Mouse (Mus musculus): Measurements from ENCODE around the gene Plpp3. TPM values are rescaled to one million over a fixed set of nuclear protein-coding genes. Genes with fewer than 3 reads are reported as not detected.

Gene Plpp3
- polyA plus RNA-seq, 1 experiment from 2014 or later = 66.4 TPM

DNA sequence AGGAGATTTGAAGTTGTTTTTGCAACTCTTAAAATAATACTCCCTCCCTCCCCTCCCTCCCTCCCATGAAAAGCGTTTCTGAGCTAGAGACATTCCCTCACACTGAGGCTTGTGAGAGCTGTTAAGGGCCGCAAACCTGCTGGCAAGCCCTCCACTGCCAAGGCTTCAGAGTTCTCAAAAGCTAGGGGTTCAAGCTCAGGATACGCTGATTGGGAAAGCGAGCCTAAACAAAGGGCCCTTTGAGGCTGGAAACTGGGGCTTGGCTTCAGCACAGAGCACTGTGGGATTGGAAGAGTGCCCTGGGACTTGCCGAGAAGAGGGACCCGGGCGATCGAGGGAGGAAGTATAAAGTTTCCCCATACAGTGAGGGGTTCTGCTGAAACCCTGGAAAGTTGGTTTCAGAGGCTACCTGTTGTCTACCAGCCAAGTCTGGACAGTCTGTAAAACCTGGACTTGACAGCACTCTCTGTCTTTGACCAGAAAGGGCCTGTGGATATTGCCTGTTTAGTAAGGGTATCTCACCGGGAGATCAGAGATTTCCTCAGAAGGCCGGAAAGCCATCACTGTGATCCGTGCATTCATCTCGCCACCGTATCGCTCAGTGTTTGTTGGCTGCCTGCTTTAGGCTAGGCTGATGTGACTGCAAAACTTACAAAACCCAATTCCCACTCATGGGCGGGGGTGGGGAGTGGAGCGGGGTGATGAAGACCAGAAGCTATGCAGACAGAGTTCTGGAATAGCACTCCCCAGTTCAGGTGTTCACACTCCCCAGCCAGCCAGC is 18.3 kb downstream of the Plpp3 start:
- Histone ChIP-seq H3K36me3 (0 out of 2 replicates have a peak, but pooled peaks cover 2% of the 10 kb centered on the region), H3K4me3 (no peak overlapping the region), H3K27ac (replicated peaks) (0 out of 2 replicates have a peak overlapping the region, but pooled peaks have one; percentile 17), H3K4me2 (replicated peaks) (no peak overlapping the region), H3K9ac (replicated peaks) (no peak overlapping the region), H3K4me1 (peaks cover 61% of the 10 kb centered on the region), H3K9me3 (no peaks in the 10 kb centered on the region), H3K27me3 (no peaks in the 10 kb centered on the region)
- 57% methylated on average over 16 of the region's 16 CpGs for WGBS
- no peak for ATAC-seq (ENCODE audit: low FRiP score, low read depth)

DNA sequence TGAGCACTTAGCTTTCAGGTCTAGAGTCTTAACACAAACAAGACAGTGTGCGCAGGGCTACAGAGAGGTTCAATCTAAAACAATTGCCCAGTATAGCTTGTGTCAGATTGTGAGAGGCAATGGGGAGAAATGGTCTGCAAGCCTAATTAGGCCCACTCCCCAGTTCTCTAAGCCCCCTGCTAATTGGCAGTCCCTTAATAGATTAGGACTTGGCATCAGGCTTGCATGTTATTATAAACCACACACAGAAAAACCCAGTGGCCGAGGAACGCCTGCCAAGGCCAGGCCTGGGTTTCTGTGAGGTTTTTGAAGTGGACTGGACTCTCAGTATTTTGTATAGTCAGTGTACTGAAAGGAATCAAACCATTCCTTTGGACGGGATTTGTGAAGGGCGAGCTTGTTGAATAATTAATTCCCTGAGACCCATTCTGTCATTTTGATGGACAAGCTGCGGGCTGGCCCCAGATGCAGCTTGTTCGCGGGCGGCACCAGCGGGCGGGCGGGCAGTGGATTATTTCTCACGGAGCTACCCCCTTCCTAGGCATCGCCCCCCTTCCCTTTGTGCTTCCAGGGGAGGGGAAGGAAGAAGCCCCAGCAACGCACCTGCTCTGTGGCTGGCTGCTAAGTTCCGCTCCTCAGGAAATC is 24.0 kb downstream of the Plpp3 start:
- WGBS = 11% methylated on average over 15 of the region's 16 CpGs
- Histone ChIP-seq H3K27ac (replicated peaks) (peak overlapping the region; percentile 90), H3K27me3 (no peaks in the 10 kb centered on the region), H3K4me2 (replicated peaks) (peak overlapping the region; percentile 39), H3K9me3 (no peaks in the 10 kb centered on the region), H3K4me3 (no peak overlapping the region), H3K9ac (replicated peaks) (0 out of 2 replicates have a peak overlapping the region, but pooled peaks have one; percentile 43), H3K4me1 (peaks cover 64% of the 10 kb centered on the region), H3K36me3 (no peaks in the 10 kb centered on the region)
- ATAC-seq (ENCODE audit: low FRiP score, low read depth) = peak; percentile 93

DNA sequence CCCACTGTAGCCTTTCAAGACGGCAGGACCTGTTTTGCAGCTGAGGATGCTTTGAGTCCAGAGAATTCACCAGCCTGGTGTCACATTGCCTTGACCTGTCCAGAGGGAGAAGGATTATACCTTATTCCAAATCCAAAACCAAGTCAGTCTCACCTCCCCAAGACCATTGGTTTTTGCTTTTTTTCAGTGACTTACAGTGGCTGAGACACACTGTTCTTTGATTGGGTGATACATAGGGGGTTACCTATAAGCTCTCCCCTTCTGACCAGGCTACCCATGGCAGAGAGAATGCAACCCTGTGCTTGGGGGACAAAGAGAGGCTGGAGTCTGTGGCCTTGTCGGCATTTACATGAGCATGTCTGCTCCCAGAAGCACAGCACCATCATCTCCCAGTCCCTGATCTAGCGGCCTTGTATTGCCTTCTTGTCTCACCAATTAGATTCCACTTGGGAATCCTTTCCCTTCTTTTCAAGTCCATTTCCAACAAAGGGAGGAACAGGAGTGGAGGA is 24.6 kb downstream of the Plpp3 start:
- Histone ChIP-seq H3K4me2 (replicated peaks) (peak overlapping the region; percentile 39), H3K27me3 (no peaks in the 10 kb centered on the region), H3K9ac (replicated peaks) (0 out of 2 replicates have a peak overlapping the region, but pooled peaks have one; percentile 43), H3K9me3 (no peaks in the 10 kb centered on the region), H3K4me3 (no peak overlapping the region), H3K4me1 (peaks cover 66% of the 10 kb centered on the region), H3K36me3 (no peaks in the 10 kb centered on the region), H3K27ac (replicated peaks) (peak overlapping the region; percentile 90)
- WGBS = 16% methylated on average over 3 of the region's 3 CpGs
- peak; percentile 61 for ATAC-seq (ENCODE audit: low FRiP score, low read depth)

DNA sequence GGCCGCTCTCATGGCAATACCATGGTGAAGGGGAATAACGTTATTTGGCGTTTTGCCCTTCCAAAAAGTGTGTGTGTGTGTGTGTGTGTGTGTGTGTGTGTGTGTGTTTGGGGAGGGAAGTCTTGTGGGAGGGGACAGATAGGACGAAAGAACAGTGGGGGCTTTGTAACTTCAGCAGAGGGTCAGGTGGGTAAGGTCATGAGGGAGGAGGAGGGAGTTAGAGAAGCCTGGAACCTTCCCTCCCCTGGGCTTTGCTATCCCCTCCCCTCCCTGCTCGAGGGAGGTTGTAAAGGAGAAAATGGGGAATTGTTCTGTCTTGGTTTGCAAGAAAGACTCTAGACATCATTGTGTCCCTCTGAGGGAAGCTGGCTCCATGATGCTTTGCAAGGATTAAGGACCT is 25.1 kb downstream of the Plpp3 start:
- H3K27ac ChIP-seq (replicated peaks) = peak overlapping the region; percentile 90
- no peaks in the 10 kb centered on the region for H3K27me3 ChIP-seq
- WGBS = 35% methylated on average over 5 of the region's 5 CpGs
- H3K4me2 ChIP-seq (replicated peaks) = no peak overlapping the region
- no peaks in the 10 kb centered on the region for H3K36me3 ChIP-seq
- no peak overlapping the region for H3K9ac ChIP-seq (replicated peaks)
- ATAC-seq (ENCODE audit: low FRiP score, low read depth) = 0 out of 2 replicates have a peak, but pooled peaks have one; percentile 10
- H3K4me3 ChIP-seq = no peak overlapping the region
- peaks cover 65% of the 10 kb centered on the region for H3K4me1 ChIP-seq
- no peaks in the 10 kb centered on the region for H3K9me3 ChIP-seq

DNA sequence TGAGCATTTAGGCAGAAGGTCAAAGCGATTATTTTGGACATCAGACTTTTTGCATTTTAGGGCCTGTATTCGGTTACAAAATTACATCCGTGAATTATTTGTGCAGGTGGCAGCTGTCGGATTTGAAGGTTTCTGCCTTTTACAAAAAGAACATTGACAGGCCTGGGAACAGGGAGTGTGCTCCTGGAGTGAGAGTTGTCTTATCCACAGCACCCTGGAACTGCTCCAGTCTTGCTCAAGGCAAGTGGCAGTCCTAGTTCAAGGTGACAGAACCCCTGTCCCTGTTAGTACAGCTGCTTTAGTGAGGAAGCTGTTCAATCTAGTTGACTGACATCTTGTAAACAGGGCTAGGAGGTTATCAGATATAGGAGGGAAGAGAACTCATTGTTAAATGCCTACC is 27.3 kb downstream of the Plpp3 start:
- H3K4me1 ChIP-seq = peaks cover 50% of the 10 kb centered on the region
- no peak overlapping the region for H3K4me2 ChIP-seq (replicated peaks)
- no peak overlapping the region for H3K27ac ChIP-seq (replicated peaks)
- no peaks in the 10 kb centered on the region for H3K9me3 ChIP-seq
- H3K36me3 ChIP-seq = no peaks in the 10 kb centered on the region
- no peak overlapping the region for H3K9ac ChIP-seq (replicated peaks)
- ATAC-seq (ENCODE audit: low FRiP score, low read depth) = no peak
- no peak overlapping the region for H3K4me3 ChIP-seq
- WGBS = 86% methylated on average over 4 of the region's 4 CpGs
- H3K27me3 ChIP-seq = no peaks in the 10 kb centered on the region

DNA sequence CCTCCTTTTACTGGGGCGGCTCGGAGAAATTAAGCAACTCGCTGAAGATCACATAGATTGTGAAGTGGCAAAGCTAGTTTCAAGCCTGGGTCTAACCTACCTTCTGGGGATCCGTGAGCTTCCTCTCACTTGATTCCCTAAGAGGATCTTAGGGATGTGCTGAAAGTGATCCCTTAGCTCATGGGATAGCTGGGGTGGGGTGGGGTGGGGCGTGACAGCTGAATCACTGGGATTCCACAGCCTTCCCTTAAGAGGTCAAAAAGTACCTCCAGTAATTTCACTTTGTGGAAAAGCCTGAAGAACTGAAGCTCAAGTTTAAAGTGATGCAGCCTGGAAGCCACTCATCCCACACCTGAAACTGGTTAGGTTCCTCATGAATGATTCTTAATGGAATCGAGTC is 27.8 kb downstream of the Plpp3 start:
- H3K4me1 ChIP-seq = peaks cover 48% of the 10 kb centered on the region
- H3K9ac ChIP-seq (replicated peaks) = no peak overlapping the region
- no peak overlapping the region for H3K27ac ChIP-seq (replicated peaks)
- H3K4me2 ChIP-seq (replicated peaks) = no peak overlapping the region
- H3K4me3 ChIP-seq = no peak overlapping the region
- no peaks in the 10 kb centered on the region for H3K27me3 ChIP-seq
- no peaks in the 10 kb centered on the region for H3K9me3 ChIP-seq
- ATAC-seq (ENCODE audit: low FRiP score, low read depth) = no peak
- H3K36me3 ChIP-seq = no peaks in the 10 kb centered on the region
- WGBS = 87% methylated on average over 6 of the region's 6 CpGs

DNA sequence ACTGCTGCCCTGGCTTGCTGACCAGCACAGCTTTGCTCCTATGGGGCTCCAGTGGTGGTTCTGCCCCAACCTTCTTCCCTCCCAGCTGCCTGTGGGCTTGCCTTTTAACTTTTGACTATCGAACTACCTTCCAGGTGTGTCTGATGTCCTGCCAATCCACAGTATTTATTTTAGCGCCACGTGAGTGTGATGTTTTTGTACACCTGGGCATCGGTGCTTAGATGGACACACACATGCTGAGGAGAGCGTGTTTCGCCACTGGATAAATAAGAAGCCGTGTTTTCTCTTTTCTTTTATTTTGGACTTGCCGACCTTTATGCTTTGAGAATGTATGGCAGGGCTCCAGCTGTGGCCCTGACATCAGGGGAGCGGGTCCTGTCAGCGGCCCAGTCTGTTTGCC is 29.5 kb downstream of the Plpp3 start:
- no peak overlapping the region for H3K4me2 ChIP-seq (replicated peaks)
- H3K27me3 ChIP-seq = no peaks in the 10 kb centered on the region
- no peaks in the 10 kb centered on the region for H3K36me3 ChIP-seq
- no peak overlapping the region for H3K27ac ChIP-seq (replicated peaks)
- peaks cover 48% of the 10 kb centered on the region for H3K4me1 ChIP-seq
- no peaks in the 10 kb centered on the region for H3K9me3 ChIP-seq
- no peak for ATAC-seq (ENCODE audit: low FRiP score, low read depth)
- WGBS = 91% methylated on average over 10 of the region's 10 CpGs
- H3K9ac ChIP-seq (replicated peaks) = no peak overlapping the region
- H3K4me3 ChIP-seq = no peak overlapping the region

DNA sequence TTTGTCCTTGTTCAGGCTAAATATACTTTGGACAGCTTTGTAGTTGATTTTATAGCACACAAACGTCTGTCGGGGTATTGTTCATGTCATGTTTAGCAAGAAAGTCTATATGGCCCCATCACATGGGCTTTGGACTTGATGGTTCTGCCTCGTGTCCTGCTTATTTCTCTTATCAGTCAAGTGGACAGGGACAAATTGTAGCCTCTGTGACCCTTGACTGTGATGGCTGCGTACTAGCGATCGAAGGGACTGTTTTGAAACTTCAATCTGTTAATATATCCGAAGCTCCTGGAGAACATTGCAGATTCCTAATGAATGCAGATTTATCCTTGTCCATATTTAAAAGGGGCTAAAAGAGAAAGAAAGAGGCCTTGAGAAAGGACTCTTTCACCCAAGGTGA is 30.7 kb downstream of the Plpp3 start:
- Histone ChIP-seq H3K9me3 (no peaks in the 10 kb centered on the region), H3K4me1 (peaks cover 46% of the 10 kb centered on the region), H3K4me3 (no peak overlapping the region), H3K27me3 (no peaks in the 10 kb centered on the region), H3K4me2 (replicated peaks) (no peak overlapping the region), H3K9ac (replicated peaks) (no peak overlapping the region), H3K27ac (replicated peaks) (no peak overlapping the region), H3K36me3 (no peaks in the 10 kb centered on the region)
- 88% methylated on average over 7 of the region's 7 CpGs for WGBS
- no peak for ATAC-seq (ENCODE audit: low FRiP score, low read depth)

DNA sequence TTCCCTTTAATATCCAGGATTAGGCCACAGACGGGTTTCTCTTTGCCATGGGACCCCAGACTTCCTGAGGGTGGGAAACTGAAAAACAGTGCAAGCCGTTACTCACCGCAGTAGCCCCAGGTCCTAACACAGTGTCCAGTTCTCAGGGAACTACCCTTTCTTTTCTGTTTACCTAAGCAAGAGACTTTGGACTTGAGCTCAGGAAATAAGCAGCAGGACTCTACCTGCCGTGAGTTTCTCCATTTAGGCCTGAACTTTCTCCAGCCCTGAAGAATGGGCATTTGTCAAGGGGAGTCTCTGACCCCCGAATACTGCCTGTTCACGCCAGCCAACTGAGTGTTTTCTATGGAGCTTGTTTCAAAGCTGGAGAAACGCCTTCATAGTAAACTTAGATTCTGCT is 31.7 kb downstream of the Plpp3 start:
- H3K9me3 ChIP-seq = no peaks in the 10 kb centered on the region
- ATAC-seq (ENCODE audit: low FRiP score, low read depth) = no peak
- no peak overlapping the region for H3K9ac ChIP-seq (replicated peaks)
- no peak overlapping the region for H3K27ac ChIP-seq (replicated peaks)
- no peak overlapping the region for H3K4me3 ChIP-seq
- WGBS = 85% methylated on average over 7 of the region's 7 CpGs
- H3K27me3 ChIP-seq = no peaks in the 10 kb centered on the region
- no peak overlapping the region for H3K4me2 ChIP-seq (replicated peaks)
- no peaks in the 10 kb centered on the region for H3K36me3 ChIP-seq
- peaks cover 46% of the 10 kb centered on the region for H3K4me1 ChIP-seq

DNA sequence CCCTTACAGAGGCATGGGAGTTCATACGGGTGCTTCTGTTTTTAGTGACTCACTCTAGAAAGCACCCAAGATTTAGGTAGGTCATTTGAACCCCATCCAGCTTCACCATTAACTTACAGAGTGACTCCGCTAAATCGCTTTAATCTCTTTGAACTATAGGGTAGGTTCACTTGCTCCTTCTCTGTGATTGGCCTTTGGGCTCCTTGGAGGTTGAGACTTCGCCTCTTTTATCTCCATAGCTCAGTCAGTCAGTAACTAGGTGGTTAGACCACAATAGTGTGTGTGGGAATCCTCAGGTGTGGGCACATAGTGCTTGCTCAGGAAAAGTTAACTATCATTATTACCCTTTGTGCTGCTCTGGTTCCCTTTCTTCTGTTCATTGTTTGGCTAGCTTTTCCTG is 33.7 kb downstream of the Plpp3 start:
- Histone ChIP-seq H3K4me1 (peaks cover 47% of the 10 kb centered on the region), H3K4me2 (replicated peaks) (no peak overlapping the region), H3K9me3 (no peaks in the 10 kb centered on the region), H3K9ac (replicated peaks) (no peak overlapping the region), H3K4me3 (no peak overlapping the region), H3K36me3 (peaks cover 9% of the 10 kb centered on the region), H3K27me3 (no peaks in the 10 kb centered on the region), H3K27ac (replicated peaks) (no peak overlapping the region)
- no peak for ATAC-seq (ENCODE audit: low FRiP score, low read depth)
- WGBS = 76% methylated on average over 4 of the region's 4 CpGs

DNA sequence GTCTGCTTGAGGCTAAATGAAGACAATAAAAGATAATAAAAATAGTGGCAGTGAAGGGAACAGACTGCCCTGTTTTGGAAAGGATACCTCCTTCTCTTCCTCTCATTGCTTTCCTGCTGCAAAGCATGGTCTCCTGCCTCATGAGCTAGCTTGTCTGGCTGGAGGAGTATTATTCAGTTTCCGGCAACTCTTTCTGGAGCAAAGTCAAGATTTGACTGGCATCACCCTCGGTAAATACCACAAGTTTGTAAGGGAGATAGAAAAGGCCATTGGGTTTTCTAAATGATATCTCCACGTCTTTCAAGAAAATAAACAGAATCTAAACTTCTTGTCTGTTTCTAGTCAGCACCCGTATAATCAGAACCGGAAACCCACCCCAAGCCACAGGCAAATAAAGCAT is 34.4 kb downstream of the Plpp3 start:
- Histone ChIP-seq H3K9me3 (no peaks in the 10 kb centered on the region), H3K4me3 (no peak overlapping the region), H3K27me3 (no peaks in the 10 kb centered on the region), H3K36me3 (peaks cover 9% of the 10 kb centered on the region), H3K27ac (replicated peaks) (no peak overlapping the region), H3K4me2 (replicated peaks) (no peak overlapping the region), H3K4me1 (peaks cover 45% of the 10 kb centered on the region), H3K9ac (replicated peaks) (no peak overlapping the region)
- 86% methylated on average over 5 of the region's 5 CpGs for WGBS
- ATAC-seq (ENCODE audit: low FRiP score, low read depth) = no peak

DNA sequence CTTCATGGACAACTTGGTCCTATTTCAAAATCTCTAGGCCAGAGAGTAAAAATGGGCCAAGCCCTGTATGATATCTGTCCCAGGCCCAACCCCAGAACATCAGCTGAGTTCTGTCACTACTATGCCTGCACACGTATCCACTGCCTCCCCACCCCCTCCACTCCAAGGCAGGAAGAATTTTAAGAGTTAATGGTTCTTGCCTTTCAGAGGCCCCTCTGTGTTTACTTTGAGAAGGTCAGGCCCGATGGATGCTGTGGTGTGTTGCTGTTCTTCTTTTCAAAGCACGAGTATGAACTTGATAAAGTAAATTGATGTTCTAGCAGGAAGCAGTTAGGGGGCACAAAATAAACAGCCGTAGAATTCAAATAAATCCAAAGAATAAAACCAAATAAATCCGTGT is 35.5 kb downstream of the Plpp3 start:
- Histone ChIP-seq H3K9me3 (no peaks in the 10 kb centered on the region), H3K27me3 (no peaks in the 10 kb centered on the region), H3K4me1 (peaks cover 45% of the 10 kb centered on the region), H3K27ac (replicated peaks) (no peak overlapping the region), H3K4me2 (replicated peaks) (no peak overlapping the region), H3K9ac (replicated peaks) (no peak overlapping the region), H3K4me3 (no peak overlapping the region), H3K36me3 (peaks cover 9% of the 10 kb centered on the region)
- 55% methylated on average over 5 of the region's 5 CpGs for WGBS
- no peak for ATAC-seq (ENCODE audit: low FRiP score, low read depth)

Measured in midbrain, embryonic 12.5 days (tissue).